Mouse (Mus musculus) olfactory bulb, adult 2 months (tissue): Measurements from ENCODE around the gene Zdhhc20. TPM values are rescaled to one million over a fixed set of nuclear protein-coding genes. Genes with fewer than 3 reads are reported as not detected.

Experiments
- H3K27ac ChIP-seq: fragments of 200-500 bp; 2 replicates; pipeline ENCODE4 v1.5.1; 2012; ENCODE audit warnings: low read depth, low read length; ENCODE audit not compliant: insufficient read depth
- H3K4me1 ChIP-seq: fragments of 200-500 bp; 2 replicates; pipeline ENCODE4 v1.6.1; 2012; ENCODE audit warnings: low read length; ENCODE audit not compliant: control insufficient read depth, insufficient read depth
- H3K4me3 ChIP-seq: fragments of 200-500 bp; 2 replicates; pipeline ENCODE4 v1.5.1; 2012; ENCODE audit warnings: mild to moderate bottlenecking, low read depth, low read length, moderate library complexity; ENCODE audit not compliant: insufficient read depth
- CTCF ChIP-seq: fragments of 200-500 bp; IDR thresholded peaks from 2 replicates; pipeline ENCODE4 v1.5.1; 2012; ENCODE audit warnings: low read depth, mild to moderate bottlenecking, low read length, moderate library complexity; ENCODE audit not compliant: insufficient read depth
- POLR2A ChIP-seq: fragments of 200-500 bp; IDR thresholded peaks from 2 replicates; pipeline ENCODE4 v1.6.1; 2012; ENCODE audit warnings: mild to moderate bottlenecking, low read depth, low read length, moderate library complexity; ENCODE audit not compliant: insufficient read depth
- WGBS: fragments of 180-500 bp; shearing (Covaris S2); methylation state at CpG from one replicate; pipeline ENCODE4 v1.1.7; 2018; 5-methylcytosine and 5-hydroxymethylcytosine counted together
- polyA plus RNA-seq: library from polyadenylated mRNA; stranded (reverse); fragments of >200 nt; gene quantifications from 2 replicates; pipeline ENCODE4 v1.2.4, GENCODE M21; 2012; ENCODE audit warnings: low replicate concordance; ENCODE audit not compliant: missing spikeins, insufficient read depth, insufficient read length

The Zdhhc20 gene
- not detected in 2 replicates for polyA plus RNA-seq

- Histone ChIP-seq H3K27ac (peak within 1 kb of the TSS; percentile 62), H3K4me3 (peak within 1 kb of the TSS; percentile 81), H3K4me1 (peaks cover 5% of the 10 kb centered on the region)
- TF ChIP-seq POLR2A (peak; percentile 86), CTCF (peak; percentile 6; the same call in 1 of the 2 replicates)
- 2% methylated on average over 65 of the region's 65 CpGs for WGBS
Measured at GRCm38 (mm10) chr14:57890011-57890842, at the start of gene Zdhhc20. TSS of gene Zdhhc20 (minus strand) at chr14:57890276.

DNA sequence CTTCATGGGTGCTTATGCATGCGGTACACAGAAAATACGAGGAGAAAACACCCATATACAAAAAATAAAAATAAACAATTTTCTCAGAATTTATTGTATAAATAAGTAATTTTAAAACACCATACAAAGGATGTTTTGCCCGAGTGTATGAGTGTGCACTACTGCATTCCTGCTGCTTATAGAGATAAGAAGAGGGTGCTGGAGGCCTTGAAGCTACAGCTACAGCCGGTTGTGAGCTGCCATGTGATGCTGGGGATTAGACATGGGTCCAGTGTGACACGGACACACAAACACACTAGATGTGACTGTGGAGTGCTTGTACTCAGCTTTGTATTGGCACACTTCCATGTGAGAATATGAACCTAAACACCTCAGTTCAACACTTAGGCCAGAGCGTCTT, 47.2 kb upstream of the Zdhhc20 start:
- TF ChIP-seq POLR2A (no peak), CTCF (no peak)
- Histone ChIP-seq H3K4me3 (no peak overlapping the region), H3K27ac (no peak overlapping the region), H3K4me1 (no peaks in the 10 kb centered on the region)
- WGBS: 92% methylated on average over 6 of the region's 6 CpGs

DNA sequence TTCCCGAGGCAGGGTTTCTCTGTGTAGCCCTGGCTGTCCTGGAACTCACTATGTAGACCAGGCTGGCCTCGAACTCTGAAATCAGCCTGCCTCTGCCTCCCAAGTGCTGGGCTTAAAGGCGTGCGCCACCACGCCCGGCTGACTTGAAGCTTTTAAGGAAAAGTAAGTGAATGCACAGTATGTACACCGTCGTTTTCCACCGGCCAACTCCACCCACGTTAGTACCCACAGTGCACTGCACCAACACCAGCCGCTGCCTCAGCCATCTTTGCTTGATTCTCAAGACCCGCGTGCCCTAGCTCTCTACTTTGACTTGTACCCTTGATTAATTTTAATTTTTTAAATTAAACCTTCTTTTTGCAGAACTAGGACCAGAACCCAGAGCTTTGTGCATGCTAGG, 44.6 kb upstream of the Zdhhc20 start:
- H3K4me1 ChIP-seq: no peaks in the 10 kb centered on the region
- 95% methylated on average over 13 of the region's 13 CpGs for WGBS
- H3K27ac ChIP-seq: no peak overlapping the region
- no peak for TF ChIP-seq CTCF
- no peak for TF ChIP-seq POLR2A
- no peak overlapping the region for H3K4me3 ChIP-seq

DNA sequence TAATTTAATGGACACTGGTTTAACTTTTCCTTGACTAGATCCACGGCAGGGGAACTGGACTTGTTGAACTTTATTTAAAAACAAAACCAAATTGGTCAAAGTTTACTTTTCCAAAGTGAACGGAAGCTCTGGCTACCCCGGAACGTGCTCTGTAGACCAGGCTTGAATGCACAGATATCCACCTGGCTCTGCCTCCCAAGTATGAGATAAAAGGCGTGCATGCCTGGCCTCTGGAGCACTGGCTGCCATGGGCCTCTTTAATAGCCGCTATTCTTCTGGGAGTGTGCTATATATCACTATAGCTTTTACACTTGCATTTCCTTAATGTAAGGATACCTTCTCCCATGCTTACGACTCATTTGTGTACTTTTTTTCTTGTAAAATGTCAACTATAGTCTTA, 43.5 kb upstream of the Zdhhc20 start:
- Histone ChIP-seq H3K4me3 (no peak overlapping the region), H3K4me1 (no peaks in the 10 kb centered on the region), H3K27ac (no peak overlapping the region)
- TF ChIP-seq POLR2A: no peak
- TF ChIP-seq CTCF: no peak
- WGBS: 93% methylated on average over 7 of the region's 7 CpGs

DNA sequence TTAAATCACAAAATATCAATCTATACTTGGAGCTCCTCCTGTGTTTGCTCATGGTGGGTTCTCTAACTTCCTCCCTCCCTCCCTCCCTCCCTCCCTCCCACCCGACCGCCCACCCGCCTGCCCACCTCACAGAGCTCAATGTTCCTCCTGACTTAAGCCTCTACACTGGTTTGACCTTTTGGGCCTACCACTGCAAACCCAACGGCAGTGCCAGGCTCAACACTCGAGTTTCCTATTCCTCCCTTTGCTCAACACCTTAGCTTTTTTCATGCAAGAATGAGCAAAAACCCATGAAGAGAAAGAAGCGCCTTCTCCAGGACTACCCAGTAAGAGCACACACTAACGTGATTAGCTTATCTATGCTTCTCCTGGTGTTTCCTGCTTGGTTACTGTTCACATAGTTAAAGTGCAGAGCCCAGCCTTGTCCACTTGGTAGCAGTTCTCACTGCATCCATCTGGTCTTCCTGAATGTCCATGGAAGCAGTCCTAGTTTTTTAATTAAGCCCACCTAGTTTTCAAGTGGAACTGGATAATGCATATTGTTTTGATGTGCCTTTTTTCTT, 42.9 kb upstream of the Zdhhc20 start:
- no peak overlapping the region for H3K4me3 ChIP-seq
- no peak overlapping the region for H3K27ac ChIP-seq
- TF ChIP-seq POLR2A (no peak), CTCF (no peak)
- no peaks in the 10 kb centered on the region for H3K4me1 ChIP-seq
- 69% methylated on average over 7 of the region's 7 CpGs for WGBS

DNA sequence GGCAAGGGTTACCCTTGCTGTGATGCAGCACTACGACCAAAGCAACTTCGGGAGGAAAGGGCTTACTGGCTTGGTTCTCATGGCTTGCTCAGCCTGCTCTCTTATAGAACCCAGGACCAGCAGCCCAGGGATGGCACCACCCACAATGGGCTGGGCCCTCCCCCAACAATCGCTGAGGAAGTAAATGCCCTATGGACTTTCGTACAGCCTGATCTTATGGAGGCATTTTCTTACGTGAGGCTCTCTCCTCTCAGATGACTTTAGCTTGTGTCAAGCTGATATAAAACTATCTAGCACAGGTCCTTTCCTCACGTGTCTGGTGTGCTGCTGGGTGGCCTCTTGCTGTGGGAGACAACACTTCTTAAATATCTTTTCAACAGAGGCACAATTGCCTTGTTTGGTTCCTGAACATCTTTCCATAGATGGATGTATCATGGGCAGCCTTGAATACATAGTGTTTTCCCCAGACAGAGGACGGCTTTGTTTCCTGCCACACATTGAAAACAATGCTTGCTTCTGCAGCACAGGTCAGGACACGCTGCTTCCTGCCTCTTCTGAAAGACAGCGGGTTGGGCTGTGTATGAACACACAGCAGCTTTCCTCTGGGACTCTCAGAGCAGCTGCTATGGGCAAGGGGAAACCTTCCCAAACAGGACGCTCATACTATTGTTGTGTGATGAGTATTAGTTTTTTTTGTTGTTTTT, 31.5 kb upstream of the Zdhhc20 start:
- TF ChIP-seq CTCF (no peak), POLR2A (no peak)
- WGBS: 49% methylated on average over 10 of the region's 10 CpGs
- Histone ChIP-seq H3K4me3 (no peak overlapping the region), H3K4me1 (peaks cover 14% of the 10 kb centered on the region), H3K27ac (peak overlapping the region; percentile 41; the same call in 1 of the 2 replicates)

DNA sequence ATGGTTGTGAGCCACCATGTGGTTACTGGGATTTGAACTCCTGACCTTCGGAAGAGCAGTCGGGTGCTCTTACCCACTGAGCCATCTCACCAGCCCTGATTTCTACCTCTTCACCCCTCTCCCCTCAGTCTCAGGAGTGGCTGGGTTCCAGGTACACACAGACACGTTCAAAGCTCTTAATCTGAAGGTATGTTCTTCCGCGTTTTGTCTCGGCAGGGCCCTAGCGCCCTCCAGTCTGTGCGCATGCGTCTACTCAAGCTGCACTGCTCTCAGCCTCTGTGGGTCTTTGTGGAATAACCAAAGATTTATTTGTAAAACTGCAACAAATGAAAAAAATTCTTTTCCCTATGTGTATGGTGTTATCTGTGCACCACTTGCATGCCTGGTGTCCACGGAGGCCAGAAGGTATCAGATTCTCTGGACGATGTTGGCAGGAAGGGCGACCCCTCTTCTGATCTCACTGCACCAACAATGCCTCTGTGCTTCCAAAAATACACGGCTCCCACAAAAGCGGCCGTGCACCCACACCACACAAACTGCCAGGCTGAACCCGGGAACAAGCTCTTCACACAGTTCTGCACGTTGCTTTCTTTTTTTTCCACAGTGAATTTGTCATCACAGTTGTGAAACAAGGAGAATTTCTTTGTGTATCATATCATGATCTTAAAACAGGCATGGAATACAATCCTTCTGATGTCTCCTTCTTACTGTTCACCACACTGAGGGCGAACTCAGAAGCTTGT, 30.7 kb upstream of the Zdhhc20 start:
- TF ChIP-seq CTCF (no peak), POLR2A (no peak)
- Histone ChIP-seq H3K27ac (peak overlapping the region; percentile 41), H3K4me1 (peaks cover 14% of the 10 kb centered on the region), H3K4me3 (no peak overlapping the region)
- WGBS: 54% methylated on average over 18 of the region's 18 CpGs

- no peak overlapping the region for H3K27ac ChIP-seq
- TF ChIP-seq CTCF (no peak), POLR2A (no peak)
- H3K4me1 ChIP-seq: peaks cover 16% of the 10 kb centered on the region
- no peak overlapping the region for H3K4me3 ChIP-seq
- 95% methylated on average over 17 of the region's 17 CpGs for WGBS
Measured at GRCm38 (mm10) chr14:57919148-57919875, 29.2 kb upstream of the Zdhhc20 start.
